Comparison of ENCODE assay signal across 8 mouse cellular contexts in the genomic region with DNA sequence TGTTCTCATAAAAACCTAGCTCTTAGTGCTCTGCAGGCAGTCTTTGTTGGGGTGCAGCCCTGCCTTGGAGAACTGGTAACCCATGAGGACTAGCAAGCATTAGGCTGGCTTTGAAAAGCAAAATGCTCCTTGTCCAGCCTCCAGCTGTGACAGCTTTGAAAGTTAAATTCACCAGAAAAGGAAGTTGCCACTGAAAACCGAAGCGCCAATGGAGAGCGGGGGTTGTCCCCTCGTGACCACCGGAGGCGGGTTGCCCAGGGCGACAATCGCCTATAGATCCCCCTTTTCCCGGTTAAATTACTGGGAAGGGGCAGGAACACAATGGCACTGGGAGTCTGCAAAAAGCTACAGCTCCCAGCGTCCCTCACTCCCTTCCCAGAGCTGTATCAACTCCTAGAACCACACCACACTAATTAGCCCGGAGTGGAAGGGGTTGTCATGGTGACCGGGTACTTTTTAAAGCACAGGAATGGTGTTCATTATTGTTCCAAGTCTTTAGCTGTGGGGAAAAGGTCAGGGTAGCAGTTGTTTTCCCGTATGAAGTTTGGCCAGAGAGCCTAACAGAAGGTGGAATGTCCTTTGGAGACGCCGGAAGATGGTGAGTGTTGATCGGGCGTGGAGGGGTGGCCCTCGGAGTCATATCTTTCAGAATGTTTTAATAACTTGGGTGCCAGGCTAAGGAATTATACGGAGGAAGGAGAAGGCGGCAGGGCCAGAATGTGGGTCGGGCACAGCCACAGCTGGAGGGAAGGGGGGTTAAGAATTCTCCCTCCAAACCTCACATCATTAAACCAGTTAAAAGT.
A peak's percentile ranks its signal among the peaks of the same experiment; 100 is the strongest.
DNase-seq lines count a peak whose midpoint lies in the region; ATAC-seq and TF ChIP-seq lines count a peak whose summit lies in the region.

No protein-coding gene starts in this region.

- no peaks in the 10 kb centered on the region for H3K9me3 ChIP-seq in forebrain, embryonic 10.5 days
- H3K9me3 ChIP-seq in heart, postnatal 0 days (replicated peaks; ENCODE audit: control insufficient read depth, low read length) = no peaks in the 10 kb centered on the region
- H3K9me3 ChIP-seq in liver, embryonic 13.5 days (replicated peaks) = no peaks in the 10 kb centered on the region
- H3K9me3 ChIP-seq in stomach, embryonic 16.5 days (replicated peaks; ENCODE audit: control insufficient read depth, low read length) = no peaks in the 10 kb centered on the region

- ATAC-seq in heart, postnatal 0 days (ENCODE audit: insufficient read depth, low read depth) = peak; percentile 40
- ATAC-seq in liver, embryonic 13.5 days (ENCODE audit: low read depth) = peak; percentile 23; the same call in 1 of the 2 replicates
- peak; percentile 38; the same call in 1 of the 2 replicates for ATAC-seq in stomach, embryonic 16.5 days (ENCODE audit: insufficient read depth, low FRiP score)

- no peak for TF ChIP-seq CTCF in heart, postnatal 0 days (IDR thresholded peaks at IDR 0.05; ENCODE audit: low read depth)

- peak; percentile 9 for DNase-seq in cerebellum, adult 9-10 months
- DNase-seq in cerebellum, adult 9-11 months = no peak
- peak; percentile 94 for DNase-seq in forebrain, embryonic 10.5 days (ENCODE audit: extremely low spot score, low spot score)
- DNase-seq in heart, postnatal 0 days (ENCODE audit: low spot score) = peak; percentile 62
- DNase-seq in kidney, postnatal 14 days = peak; percentile 73
- no peak for DNase-seq in liver, embryonic 13.5 days
- DNase-seq in naive thymus-derived CD4-positive, alpha-beta T cell, adult 2 months (ENCODE audit: low read depth) = peak; percentile 19

- peaks cover 93% of the 10 kb centered on the region for H3K4me1 ChIP-seq in forebrain, embryonic 10.5 days
- peaks cover 16% of the 10 kb centered on the region for H3K4me1 ChIP-seq in heart, postnatal 0 days (ENCODE audit: control insufficient read depth, insufficient read depth)
- H3K4me1 ChIP-seq in liver, embryonic 13.5 days (replicated peaks) = peaks cover 4% of the 10 kb centered on the region; the same call in 1 of the 2 replicates
- peaks cover 21% of the 10 kb centered on the region for H3K4me1 ChIP-seq in stomach, embryonic 16.5 days (ENCODE audit: control insufficient read depth, insufficient read depth, low read length)

- H3K9ac ChIP-seq in heart, postnatal 0 days (replicated peaks; ENCODE audit: low read depth, low read length) = peak overlapping the region; percentile 39; the same call in 1 of the 2 replicates
- no peak overlapping the region for H3K9ac ChIP-seq in liver, embryonic 13.5 days
- H3K9ac ChIP-seq in stomach, embryonic 16.5 days (ENCODE audit: low read length) = peak overlapping the region; percentile 63

- H3K4me3 ChIP-seq in forebrain, embryonic 10.5 days = peak overlapping the region; percentile 60
- H3K4me3 ChIP-seq in heart, postnatal 0 days (ENCODE audit: low read depth, low read length) = peak overlapping the region; percentile 47
- peak overlapping the region; percentile 29 for H3K4me3 ChIP-seq in liver, embryonic 13.5 days (replicated peaks)
- H3K4me3 ChIP-seq in stomach, embryonic 16.5 days (replicated peaks; ENCODE audit: low read length) = peak overlapping the region; percentile 46

- H3K36me3 ChIP-seq in forebrain, embryonic 10.5 days (replicated peaks) = peaks cover 53% of the 10 kb centered on the region
- peaks cover 7% of the 10 kb centered on the region for H3K36me3 ChIP-seq in heart, postnatal 0 days (replicated peaks; ENCODE audit: control insufficient read depth, insufficient read depth, low read length)
- H3K36me3 ChIP-seq in liver, embryonic 13.5 days = peaks cover 5% of the 10 kb centered on the region; the same call in 1 of the 2 replicates
- peaks cover 9% of the 10 kb centered on the region; the same call in 1 of the 2 replicates for H3K36me3 ChIP-seq in stomach, embryonic 16.5 days (ENCODE audit: control insufficient read depth, insufficient read depth, low read length)

- 3% methylated on average over 21 of the region's 21 CpGs for WGBS in forebrain, embryonic 10.5 days
- 10% methylated on average over 21 of the region's 21 CpGs for WGBS in heart, postnatal 0 days
- 25% methylated on average over 21 of the region's 21 CpGs for WGBS in liver, embryonic 13.5 days (ENCODE audit: insufficient replicate concordance)
- 4% methylated on average over 21 of the region's 21 CpGs for WGBS in stomach, embryonic 16.5 days

- H3K27ac ChIP-seq in forebrain, embryonic 10.5 days = peak overlapping the region; percentile 91
- peak overlapping the region; percentile 72 for H3K27ac ChIP-seq in heart, postnatal 0 days (ENCODE audit: low read depth)
- H3K27ac ChIP-seq in liver, embryonic 13.5 days = peak overlapping the region; percentile 3; the same call in 1 of the 2 replicates
- H3K27ac ChIP-seq in stomach, embryonic 16.5 days (ENCODE audit: low read length) = peak overlapping the region; percentile 91

- no peak; the same call in 1 of the 2 replicates for TF ChIP-seq EP300 in heart, postnatal 0 days (IDR thresholded peaks at IDR 0.05; ENCODE audit: low read depth)

- H3K4me2 ChIP-seq in heart, postnatal 0 days (ENCODE audit: low read depth, low read length) = peak overlapping the region; percentile 63
- H3K4me2 ChIP-seq in liver, embryonic 13.5 days = peak overlapping the region; percentile 41
- H3K4me2 ChIP-seq in stomach, embryonic 16.5 days (ENCODE audit: low read depth, low read length) = peak overlapping the region; percentile 55

- H3K27me3 ChIP-seq in forebrain, embryonic 10.5 days (ENCODE audit: poor library complexity, severe bottlenecking) = no peaks in the 10 kb centered on the region
- H3K27me3 ChIP-seq in heart, postnatal 0 days (ENCODE audit: control insufficient read depth, insufficient read depth, low read length) = no peaks in the 10 kb centered on the region
- H3K27me3 ChIP-seq in liver, embryonic 13.5 days = no peaks in the 10 kb centered on the region
- H3K27me3 ChIP-seq in stomach, embryonic 16.5 days (ENCODE audit: control insufficient read depth, insufficient read depth, low read length) = no peaks in the 10 kb centered on the region

Comparison
In these comparisons a context has a peak if more than half of its experiments do, and no peak if none do; other contexts are left out.
1. DNase-seq: peak in cerebellum, adult 9-10 months (single experiment), forebrain, embryonic 10.5 days (single experiment), heart, postnatal 0 days (single experiment), kidney, postnatal 14 days (single experiment) and naive thymus-derived CD4-positive, alpha-beta T cell, adult 2 months (single experiment); none in cerebellum, adult 9-11 months (single experiment) and liver, embryonic 13.5 days (single experiment).
2. H3K27ac ChIP-seq: peak in every context shown above with its lines; median percentile 91 in forebrain, embryonic 10.5 days; 91 in stomach, embryonic 16.5 days; 72 in heart, postnatal 0 days; 3 in liver, embryonic 13.5 days.
3. Peak in every context shown above with its lines, with median percentiles within 50 percentile points of each other: H3K4me3 ChIP-seq, ATAC-seq and H3K4me2 ChIP-seq.